Mouse (Mus musculus) liver, adult 2 months (tissue): Measurements from ENCODE around the gene Eno2. TPM values are rescaled to one million over a fixed set of nuclear protein-coding genes. Genes with fewer than 3 reads are reported as not detected.

Source experiments
- DNase-seq: peaks from one replicate; pipeline ENCODE4 v3.0.0-alpha.2; 2011; ENCODE audit warnings: low read depth, low spot score; ENCODE audit errors: extremely low read depth
- H3K27ac ChIP-seq: fragments of 200-500 bp; replicated peaks from 2 replicates; pipeline ENCODE4 v1.5.1; 2012; ENCODE audit warnings: low read depth, mild to moderate bottlenecking, control low read depth, inconsistent platforms, low read length; ENCODE audit not compliant: insufficient read depth
- H3K27me3 ChIP-seq: fragments of 200-500 bp; 2 replicates; pipeline ENCODE4 v1.6.1; 2012; ENCODE audit warnings: mild to moderate bottlenecking, moderate library complexity, low read length, inconsistent platforms; ENCODE audit not compliant: control insufficient read depth, insufficient read depth
- H3K36me3 ChIP-seq: fragments of 200-500 bp; 2 replicates; pipeline ENCODE4 v1.6.1; 2012; ENCODE audit warnings: low read length, inconsistent platforms; ENCODE audit not compliant: control insufficient read depth, insufficient read depth
- H3K4me1 ChIP-seq: fragments of 200-500 bp; 2 replicates; pipeline ENCODE4 v1.6.1; 2011; ENCODE audit warnings: low read length; ENCODE audit not compliant: control insufficient read depth, insufficient read depth
- H3K4me3 ChIP-seq: fragments of 200-500 bp; 2 replicates; pipeline ENCODE4 v1.5.1; 2011; ENCODE audit warnings: low read depth, mild to moderate bottlenecking, control low read depth, low read length, moderate library complexity; ENCODE audit not compliant: insufficient read depth
- H3K79me2 ChIP-seq: fragments of 200-500 bp; 2 replicates; pipeline ENCODE4 v1.6.1; 2012; ENCODE audit warnings: inconsistent platforms, mild to moderate bottlenecking, low read length, moderate library complexity; ENCODE audit not compliant: control insufficient read depth, insufficient read depth
- H3K9ac ChIP-seq: fragments of 200-500 bp; 2 replicates; pipeline ENCODE4 v1.6.1; 2012; ENCODE audit warnings: low read depth, mild to moderate bottlenecking, control low read depth, inconsistent platforms, low read length
- CTCF ChIP-seq: fragments of 200-500 bp; IDR thresholded peaks from 2 replicates; pipeline ENCODE4 v1.5.1; 2011; ENCODE audit warnings: low read depth, low read length, control low read depth
- POLR2A ChIP-seq: fragments of 200-500 bp; IDR thresholded peaks from 2 replicates; pipeline ENCODE4 v1.6.1; 2011; ENCODE audit warnings: low read length, control low read depth; ENCODE audit not compliant: insufficient read depth; ENCODE audit errors: extremely low read depth
- WGBS: fragments of 180-500 bp; shearing (Covaris S2); methylation state at CpG from one replicate; pipeline ENCODE4 v1.1.7; 2018; 5-methylcytosine and 5-hydroxymethylcytosine counted together
- polyA plus RNA-seq: library from polyadenylated mRNA; depleted of rRNA; stranded (reverse); fragments of >200 nt; gene quantifications from 2 replicates; pipeline ENCODE4 v1.2.3, GENCODE M21; 2012
- total RNA-seq: library from RNA; depleted of rRNA; stranded (reverse); fragments of >200 nt; gene quantifications from 2 replicates; pipeline ENCODE4 v1.2.3, GENCODE M21; 2014

Eno2 gene
- total and polyA plus RNA-seq, 2 experiments, result 0.09 to 0.34 TPM

DNA sequence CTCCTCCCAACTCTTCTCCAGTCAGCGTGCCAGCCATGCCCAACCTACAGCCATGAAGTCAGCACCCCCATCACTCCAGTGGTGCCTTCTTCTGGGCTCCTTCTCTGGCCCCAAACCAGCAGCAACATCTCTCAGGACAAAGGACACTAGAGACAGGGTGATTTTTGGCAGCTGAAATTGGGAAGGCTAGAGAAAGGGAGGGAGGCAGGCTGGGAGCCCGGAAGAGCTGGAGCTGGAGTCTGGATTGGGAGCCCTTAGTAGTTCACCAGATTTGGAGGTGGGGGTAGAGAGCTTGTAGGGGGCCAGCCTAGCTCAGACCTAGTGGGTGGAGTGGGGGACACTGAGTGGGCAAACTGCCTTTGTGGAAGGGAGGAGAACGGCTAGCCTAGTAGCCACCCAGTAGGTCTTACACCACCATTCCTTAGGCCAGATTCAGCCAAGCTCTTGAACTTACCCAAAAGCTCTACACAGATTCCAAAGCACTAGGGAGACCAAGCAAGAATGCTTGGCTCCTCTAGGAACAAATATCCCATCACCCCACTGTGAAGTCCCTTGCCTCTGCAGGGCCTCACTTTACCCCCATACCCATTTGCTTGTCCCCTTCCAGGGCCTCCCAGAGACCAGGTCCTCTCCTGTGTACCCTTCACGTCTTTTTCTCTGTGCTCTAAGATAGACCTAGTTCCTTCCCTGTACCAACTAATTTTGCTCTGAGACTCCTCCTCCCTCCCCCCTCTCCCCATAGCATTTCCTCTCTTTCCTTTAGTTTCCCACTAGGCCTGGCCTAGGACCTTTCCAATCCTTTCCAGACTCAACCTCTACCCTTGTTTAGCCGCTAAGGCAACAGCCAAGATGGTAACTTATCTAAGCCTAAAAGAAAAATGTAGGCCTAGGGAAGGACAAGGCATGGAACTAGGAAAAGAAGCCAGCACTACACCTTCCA, 11.3 kb downstream of the Eno2 start:
- H3K9ac ChIP-seq, result peak overlapping the region; percentile 22; the same call in 1 of the 2 replicates

DNA sequence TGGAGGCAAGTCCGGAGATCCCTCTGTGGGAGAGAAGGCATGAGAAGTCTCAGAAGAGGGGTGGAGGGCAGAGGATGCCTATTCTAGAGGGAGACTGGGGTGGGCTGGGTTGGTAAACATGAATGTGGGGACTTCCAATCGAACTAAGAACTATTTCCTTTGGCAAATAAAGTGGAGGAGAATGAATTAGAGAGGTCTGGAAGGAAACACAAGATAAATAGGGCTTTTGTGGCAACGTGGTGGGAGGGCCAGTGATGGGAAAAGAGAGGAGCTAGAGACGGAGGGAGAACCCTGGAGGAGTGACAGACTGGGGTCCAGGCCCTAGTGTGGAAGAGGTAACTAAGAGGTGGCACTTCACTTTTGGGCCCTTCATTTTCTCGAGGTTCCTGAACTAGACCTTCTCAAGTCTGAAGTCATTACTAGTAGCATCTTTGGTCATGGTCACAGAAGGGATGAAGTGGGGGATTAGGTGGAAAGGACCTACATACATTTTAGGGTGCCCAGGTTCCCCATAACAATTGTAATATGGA, 12.1 kb downstream of the Eno2 start:
- Histone ChIP-seq H3K79me2 (peaks cover 29% of the 10 kb centered on the region), H3K27ac (peak overlapping the region; percentile 46), H3K4me3 (peak overlapping the region; percentile 71; the same call in 1 of the 2 replicates), H3K36me3 (peaks cover 2% of the 10 kb centered on the region; the same call in 1 of the 2 replicates), H3K9ac (peak overlapping the region; percentile 100), H3K4me1 (peaks cover 33% of the 10 kb centered on the region), H3K27me3 (no peaks in the 10 kb centered on the region)
- no peak for DNase-seq
- TF ChIP-seq POLR2A (no peak), CTCF (no peak)
- 37% methylated on average over 5 of the region's 5 CpGs for WGBS

More for the DNA sequence above, 11.3 kb downstream of the Eno2 start:
- peaks cover 33% of the 10 kb centered on the region for H3K4me1 ChIP-seq
- DNase-seq, result peak; percentile 82
- peaks cover 2% of the 10 kb centered on the region; the same call in 1 of the 2 replicates for H3K36me3 ChIP-seq
- 42% methylated on average over 5 of the region's 5 CpGs for WGBS
- TF ChIP-seq POLR2A (0 out of 2 replicates have a peak, but pooled peaks have one; percentile 15), CTCF (no peak)
- no peaks in the 10 kb centered on the region for H3K27me3 ChIP-seq
- peaks cover 27% of the 10 kb centered on the region for H3K79me2 ChIP-seq
- H3K27ac ChIP-seq, result peak overlapping the region; percentile 39
- no peak overlapping the region for H3K4me3 ChIP-seq

DNA sequence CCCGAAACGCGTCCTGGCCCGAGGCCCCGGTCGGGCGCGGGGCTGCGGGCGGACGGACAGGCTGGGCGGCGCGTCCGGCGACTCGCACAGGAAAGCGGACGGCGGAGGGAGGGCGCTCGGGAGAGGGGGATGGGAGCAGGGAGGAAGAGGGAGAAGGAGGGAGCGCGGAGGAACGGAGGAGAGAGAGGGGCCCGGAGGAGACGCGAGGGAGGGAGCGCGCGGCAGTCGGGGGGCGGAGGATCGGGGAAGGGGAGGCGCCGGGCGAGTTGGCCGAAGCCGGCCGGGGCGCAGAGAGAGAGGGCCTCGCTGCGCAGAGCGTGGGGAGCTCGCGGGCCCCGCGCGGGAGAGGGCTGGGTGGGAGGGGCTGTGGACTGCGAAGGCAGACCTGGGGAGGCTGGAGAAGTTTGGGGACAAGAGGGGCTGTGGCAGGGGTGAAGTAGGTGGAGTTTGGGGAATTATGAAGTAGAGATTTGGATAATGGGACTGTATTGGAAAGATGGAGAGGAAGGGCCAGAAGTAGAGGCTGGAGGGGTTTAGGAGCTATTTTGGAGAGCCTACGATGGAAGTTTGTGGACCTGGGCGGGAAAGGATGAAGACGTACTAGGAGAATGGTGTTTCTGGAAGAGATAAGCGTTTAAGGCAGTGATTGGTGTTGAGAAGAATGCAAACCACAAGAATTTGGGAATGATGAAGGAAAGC, 12.7 kb downstream of the Eno2 start:
- DNase-seq, result peak; percentile 43
- 2% methylated on average over 51 of the region's 54 CpGs for WGBS

DNA sequence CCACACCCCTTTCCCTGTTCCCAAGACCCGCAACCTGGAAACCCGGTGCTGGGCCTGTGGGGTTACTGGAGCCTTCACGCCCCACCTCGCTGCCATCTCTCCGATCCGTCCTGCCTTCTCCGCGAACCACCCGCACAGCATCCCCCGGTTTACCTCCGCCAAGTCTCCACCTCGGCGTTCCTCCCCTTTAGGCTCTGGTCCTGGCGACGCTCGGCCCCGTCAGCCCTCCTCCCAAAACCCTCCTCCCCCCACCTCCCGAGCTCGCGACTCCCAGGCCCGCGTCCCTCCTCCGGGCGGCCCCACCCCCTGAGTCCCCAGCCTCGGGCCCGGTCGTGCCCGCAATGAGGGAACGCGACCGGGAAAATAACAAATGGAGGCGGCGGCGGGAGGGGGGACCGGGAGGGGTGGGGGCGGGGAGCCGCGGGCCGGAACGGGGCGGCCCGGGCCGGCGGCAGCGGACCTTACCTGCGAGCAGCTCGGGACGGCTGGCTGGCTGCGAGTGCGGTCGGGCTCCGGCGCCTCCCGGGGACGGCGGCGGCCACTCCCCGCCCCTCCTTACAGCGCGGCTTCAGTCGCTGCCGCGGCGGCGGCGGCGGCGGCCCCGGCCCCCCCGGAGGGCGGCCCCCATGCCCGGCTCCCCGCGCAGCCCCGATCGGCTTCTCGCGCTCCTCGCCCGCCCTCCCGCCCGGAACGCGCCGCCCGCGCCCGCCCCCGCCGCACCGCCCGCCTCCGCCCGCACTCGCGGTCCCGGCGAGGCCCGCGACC, 13.5 kb downstream of the Eno2 start, which contains the start of the genes Gm45234 and Atn1:
Gene Gm45234, minus strand, starts transcription at position 191 of the 765 bp plus-strand sequence.
Gene Atn1, minus strand, starts transcription at position 694 of the 765 bp plus-strand sequence.
- 3% methylated on average over 71 of the region's 100 CpGs for WGBS
- peak; percentile 61 for DNase-seq
- peak within 1 kb of the TSS; percentile 71 for H3K4me3 ChIP-seq
- H3K27me3 ChIP-seq, result no peaks in the 10 kb centered on the region
- peaks cover 36% of the 10 kb centered on the region for H3K79me2 ChIP-seq
- peaks cover 2% of the 10 kb centered on the region; the same call in 1 of the 2 replicates for H3K36me3 ChIP-seq
- TF ChIP-seq POLR2A, result no peak
- TF ChIP-seq CTCF, result no peak
- H3K4me1 ChIP-seq, result peaks cover 38% of the 10 kb centered on the region
- H3K27ac ChIP-seq, result peak within 1 kb of the TSS; percentile 76
- H3K9ac ChIP-seq, result peak within 1 kb of the TSS; percentile 100

More for the DNA sequence above, 12.7 kb downstream of the Eno2 start:
- H3K4me1 ChIP-seq, result peaks cover 36% of the 10 kb centered on the region
- peak overlapping the region; percentile 100 for H3K9ac ChIP-seq
- peak overlapping the region; percentile 71 for H3K4me3 ChIP-seq
- peaks cover 2% of the 10 kb centered on the region; the same call in 1 of the 2 replicates for H3K36me3 ChIP-seq
- peak overlapping the region; percentile 76 for H3K27ac ChIP-seq
- peaks cover 35% of the 10 kb centered on the region for H3K79me2 ChIP-seq
- TF ChIP-seq POLR2A (peak; percentile 53; the same call in 1 of the 2 replicates), CTCF (no peak)
- no peaks in the 10 kb centered on the region for H3K27me3 ChIP-seq

DNA sequence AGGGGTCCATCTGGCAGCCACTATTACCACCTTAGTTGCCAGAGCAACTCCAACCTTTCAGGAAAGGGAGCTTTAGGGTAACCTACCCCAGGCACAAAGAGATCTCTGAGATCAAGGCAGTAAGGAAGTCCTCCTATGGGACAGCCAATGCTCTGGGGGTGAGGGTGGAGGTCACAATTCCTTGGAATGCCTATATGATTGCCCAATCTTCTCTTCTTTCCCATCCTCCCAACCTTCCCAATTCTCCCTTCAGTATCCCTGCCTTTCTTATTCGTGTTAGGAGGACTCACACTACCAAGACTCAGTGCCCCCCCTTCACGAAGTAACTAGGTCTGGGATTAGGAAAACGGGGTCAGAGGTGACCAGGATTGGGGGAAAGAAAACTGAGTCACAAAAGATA, 14.2 kb downstream of the Eno2 start:
- Histone ChIP-seq H3K79me2 (peaks cover 38% of the 10 kb centered on the region), H3K4me3 (peak overlapping the region; percentile 71), H3K36me3 (peaks cover 2% of the 10 kb centered on the region; the same call in 1 of the 2 replicates), H3K27ac (peak overlapping the region; percentile 65), H3K9ac (peak overlapping the region; percentile 100), H3K27me3 (no peaks in the 10 kb centered on the region), H3K4me1 (peaks cover 38% of the 10 kb centered on the region)
- no peak for TF ChIP-seq CTCF
- TF ChIP-seq POLR2A, result no peak
- no peak for DNase-seq
- 10% methylated on average over 3 of the region's 3 CpGs for WGBS
